Mouse (Mus musculus) layer of hippocampus, postnatal 14 days (tissue): Measurements from ENCODE around the gene Lamtor3. TPM values are rescaled to one million over a fixed set of nuclear protein-coding genes. Genes with fewer than 3 reads are reported as not detected.
"Not testable (repeated sequence)": the region's sequence is repeated elsewhere in the genome, so short reads cannot be mapped to it uniquely, and the experiment has no call there.

Experiments used
- DNase-seq, 2 experiments: peaks; one replicate each; pipeline ENCODE4 v3.0.0; 2021 to 2022; ENCODE audit warnings: low spot score in 2 of 2, mixed read lengths in 1 of 2
- total RNA-seq, 2 experiments: library from RNA; stranded (reverse); gene quantifications; 2 replicates each; pipeline ENCODE4 v1.2.3; 2021

The Lamtor3 gene
- total RNA-seq, 2 experiments from 2014 or later, result 62.9 to 65.8 TPM

DNA sequence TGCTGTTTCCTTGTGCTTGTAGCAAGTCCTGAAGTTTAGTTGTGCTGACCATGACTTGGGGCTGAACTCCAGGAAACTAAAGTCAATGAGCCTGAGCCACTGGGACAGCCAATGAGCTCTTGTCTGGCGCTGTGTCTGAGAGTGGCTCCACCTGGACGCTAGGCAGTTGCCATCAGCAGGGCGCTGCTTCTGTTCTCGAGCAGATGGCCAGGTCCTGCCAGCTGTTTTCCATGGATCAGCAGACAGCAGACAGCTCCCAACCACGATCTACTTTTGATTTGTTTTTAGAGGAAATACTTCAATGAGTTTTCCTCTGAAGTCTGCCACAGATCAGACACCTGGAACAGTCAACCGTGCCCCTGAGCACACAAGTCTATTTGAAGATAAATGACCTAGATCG, 14.4 kb downstream of the Lamtor3 start:
- DNase-seq, result no peak

GRCm38 (mm10) chr3:137933986-137934385, 15.7 kb downstream of the Lamtor3 start:
- DNase-seq, result no peak

GRCm38 (mm10) chr3:137935570-137936525, 17.5 kb downstream of the Lamtor3 start:
- no peak for DNase-seq

DNA sequence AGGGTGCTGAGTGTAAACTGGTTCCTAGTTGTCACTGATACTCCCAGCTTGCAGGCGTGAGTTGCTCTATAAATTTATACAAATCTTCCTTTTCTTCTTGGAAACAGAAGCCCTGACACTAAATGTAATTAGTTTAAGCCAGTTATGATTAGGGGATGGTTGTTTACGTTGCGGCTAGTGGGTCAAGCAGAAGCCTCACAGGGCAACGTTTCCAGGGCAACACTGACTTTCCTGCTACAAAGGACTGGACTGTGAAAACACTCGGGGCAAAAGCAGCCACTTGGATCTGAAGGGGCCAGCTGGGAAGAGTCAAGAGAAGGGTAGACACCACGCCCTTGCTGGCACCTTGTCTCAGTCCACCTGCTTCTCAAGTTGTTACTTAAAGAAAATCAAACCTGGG, 18.2 kb downstream of the Lamtor3 start:
- no peak for DNase-seq

DNA sequence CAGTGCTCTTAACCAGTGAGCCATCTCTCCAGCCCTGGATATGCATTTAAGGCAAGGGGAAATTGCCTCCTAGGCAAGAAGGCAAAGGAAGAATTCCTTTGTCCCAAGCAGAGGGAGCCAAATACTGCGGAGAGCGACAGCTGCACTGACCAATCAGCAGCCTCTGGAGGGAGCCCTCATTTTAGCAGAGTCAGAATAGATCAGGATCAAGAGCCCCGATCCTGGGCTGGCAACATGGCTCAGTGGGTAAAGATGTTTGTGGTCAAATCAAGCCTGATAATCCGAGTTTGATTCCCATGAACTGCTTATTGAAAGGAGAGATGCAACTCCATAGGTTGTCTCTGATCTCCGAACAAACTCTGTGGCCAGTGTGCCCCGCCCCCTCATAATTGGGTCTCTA, 20.3 kb downstream of the Lamtor3 start:
- DNase-seq, result peak; percentile 26 to 48

DNA sequence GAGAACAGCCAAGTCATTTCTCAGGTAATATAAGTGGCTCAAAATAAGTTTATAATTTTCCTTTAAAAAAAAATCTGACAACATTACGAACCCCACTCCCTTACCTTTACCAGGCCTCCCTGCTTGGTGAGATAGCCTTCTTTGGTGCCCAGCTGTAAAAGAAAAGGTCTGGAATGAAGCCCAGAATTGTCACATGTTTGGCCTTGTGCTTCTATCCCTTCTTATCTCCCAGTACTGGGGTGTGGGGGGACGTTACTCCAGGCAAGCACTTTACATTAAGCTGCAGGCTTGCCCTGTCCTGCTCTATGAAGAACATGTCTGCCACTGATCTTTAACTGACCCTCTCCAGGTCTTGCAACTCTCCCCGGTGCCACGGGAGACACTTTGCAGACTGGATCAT, 22.5 kb downstream of the Lamtor3 start:
- no peak for DNase-seq

DNA sequence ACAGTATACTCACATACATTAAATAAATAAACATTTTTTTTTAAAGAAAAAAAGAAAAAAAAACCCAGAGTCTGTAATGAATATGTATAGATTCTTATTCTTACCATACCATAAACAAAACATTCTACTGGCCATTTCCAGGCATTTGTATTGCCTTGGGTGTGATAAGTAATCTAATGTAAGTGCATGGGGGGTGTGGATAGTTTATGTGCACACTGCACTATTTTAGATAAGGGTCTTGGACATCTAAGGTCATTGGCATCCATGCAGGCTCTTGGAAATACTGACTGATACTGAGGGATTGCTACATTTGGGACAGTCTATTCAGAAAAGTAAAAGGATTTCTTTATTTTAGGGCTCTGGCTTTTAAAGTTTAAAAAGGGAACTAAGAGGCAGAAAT, 23.2 kb downstream of the Lamtor3 start:
- DNase-seq, result no peak

- DNase-seq, result no peak
These were observed 23.9 kb downstream of the Lamtor3 start for GRCm38 (mm10) chr3:137942098-137942622.

DNA sequence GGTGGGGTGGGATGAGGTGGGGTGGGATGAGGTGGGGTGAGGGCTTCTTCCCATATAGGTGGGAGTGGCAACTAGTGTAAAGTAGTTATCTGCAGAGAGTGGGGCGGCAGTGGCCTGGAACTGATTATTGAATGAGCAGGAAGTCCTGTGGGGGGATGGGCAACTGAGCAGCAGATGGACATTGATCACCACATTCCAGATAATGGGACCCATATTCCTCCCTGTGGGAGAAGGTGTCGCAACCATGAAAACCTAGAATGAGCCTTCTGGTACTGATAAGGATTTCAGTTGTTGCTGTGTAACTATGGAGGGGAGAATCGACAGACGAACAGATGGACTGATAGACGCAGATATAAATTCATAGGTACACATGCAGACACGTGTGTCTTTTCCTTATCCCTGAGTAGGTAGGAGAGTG, 25.4 kb downstream of the Lamtor3 start:
- no peak for DNase-seq

GRCm38 (mm10) chr3:137946827-137947226, 28.5 kb downstream of the Lamtor3 start:
- DNase-seq, result no peak

DNA sequence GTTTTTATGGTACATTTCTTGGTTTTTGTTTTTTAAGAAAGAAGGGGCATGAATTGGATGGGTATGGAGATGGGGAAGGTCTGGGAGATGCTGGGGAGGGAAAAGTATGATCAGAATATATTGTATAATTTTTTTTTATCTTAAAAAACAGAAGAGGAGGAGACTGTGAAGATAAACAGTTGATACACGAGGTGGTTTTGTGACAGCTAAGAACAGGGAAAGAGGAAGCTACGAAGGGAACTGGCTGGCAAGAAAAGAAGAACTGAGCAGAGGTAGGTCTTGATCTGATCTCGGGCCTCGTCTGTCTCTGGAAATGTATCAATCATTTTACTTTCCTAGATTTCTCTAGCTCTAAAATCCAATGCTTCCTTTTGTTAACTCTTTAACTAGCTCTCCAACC, 29.2 kb downstream of the Lamtor3 start:
- no peak for DNase-seq

- DNase-seq, result no peak
These were observed 32.0 kb downstream of the Lamtor3 start for GRCm38 (mm10) chr3:137950191-137950885.

DNA sequence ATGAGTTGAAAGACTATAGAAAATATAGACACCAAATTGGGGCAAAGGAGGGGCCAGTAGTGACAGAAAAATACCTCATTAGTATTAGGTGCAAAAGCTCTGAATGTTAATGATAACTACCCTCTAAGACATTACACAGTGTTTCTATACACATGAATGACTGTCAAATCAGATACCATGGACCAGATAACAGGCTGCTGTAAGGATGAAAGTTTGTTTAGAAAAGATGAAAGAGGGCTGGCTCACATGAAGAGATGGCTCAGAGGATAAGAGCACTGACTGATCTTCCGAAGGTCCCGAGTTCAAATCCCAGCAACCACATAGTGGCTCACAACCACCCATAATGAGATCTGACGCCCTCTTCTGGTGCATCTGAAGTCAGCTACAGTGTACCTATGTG, 33.0 kb downstream of the Lamtor3 start:
- DNase-seq, result not testable (repeated sequence)

- no peak for DNase-seq
These were observed 33.5 kb downstream of the Lamtor3 start for GRCm38 (mm10) chr3:137951819-137952218.

DNA sequence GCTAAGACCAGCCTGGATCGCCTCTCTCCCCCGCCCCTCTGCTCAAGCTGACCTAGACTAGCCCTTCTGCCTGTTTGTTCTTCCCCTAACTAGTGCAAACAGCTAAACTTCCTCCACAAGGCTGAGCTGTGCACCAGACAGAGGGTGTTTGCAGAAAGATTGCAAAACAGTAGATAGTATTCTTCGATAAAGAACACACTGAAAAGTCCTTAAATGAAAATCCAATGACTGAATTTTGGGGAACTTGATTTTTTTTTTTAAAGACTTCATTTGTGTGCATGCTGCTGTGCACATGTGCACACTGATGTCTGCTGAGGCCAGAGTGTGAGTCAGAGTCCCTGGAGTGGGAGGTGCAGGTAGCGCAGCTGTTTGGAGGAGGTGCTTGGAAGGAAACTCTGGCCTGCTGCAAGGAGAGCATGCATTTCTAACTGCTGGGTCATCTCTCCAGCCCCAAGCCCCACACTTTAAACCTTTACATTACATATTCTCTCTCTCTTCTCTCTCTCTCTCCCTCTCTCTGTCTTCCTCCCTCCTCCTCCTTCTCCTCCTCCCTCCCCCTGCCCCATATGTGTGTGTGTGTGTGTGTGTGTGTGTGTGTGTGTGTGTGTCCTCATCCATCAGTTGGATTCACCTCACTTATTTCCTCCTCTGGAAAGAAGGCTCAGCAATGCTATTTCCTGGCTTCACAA, 34.1 kb downstream of the Lamtor3 start:
- DNase-seq, result no peak

- peak; percentile 49 to 70 for DNase-seq
These were observed 34.9 kb downstream of the Lamtor3 start for GRCm38 (mm10) chr3:137952914-137953880.

GRCm38 (mm10) chr3:137954256-137954916, 36.1 kb downstream of the Lamtor3 start:
- no peak for DNase-seq

- no peak for DNase-seq
These were observed 37.3 kb downstream of the Lamtor3 start for GRCm38 (mm10) chr3:137955560-137956081.

- DNase-seq, result no peak
These were observed 39.6 kb downstream of the Lamtor3 start for GRCm38 (mm10) chr3:137957864-137958263.
